Mouse (Mus musculus) CH12.LX (cell line): ENCODE data around the gene Gm19668. TPM values are rescaled to one million over a fixed set of nuclear protein-coding genes. Genes with fewer than 3 reads are reported as not detected.

Experiments used
- DNase-seq: peaks from one replicate; pipeline ENCODE4 v3.0.0-alpha.2; 2013; ENCODE audit errors: extremely low read depth
- H3K27ac ChIP-seq: 2 replicates; pipeline ENCODE4 v1.5.1; 2012; ENCODE audit warnings: low read depth, mild to moderate bottlenecking, control low read depth, moderate library complexity; ENCODE audit not compliant: insufficient read depth
- H3K27me3 ChIP-seq: replicated peaks from 2 replicates; pipeline ENCODE3; 2012; ENCODE audit warnings: inconsistent platforms
- H3K36me3 ChIP-seq, 2 experiments: replicated peaks in 1 of 2; 2 replicates each; pipeline versions ENCODE3 to v1.6.1; 2012; ENCODE audit warnings: inconsistent platforms in 1 of 2, low read length in 1 of 2, mild to moderate bottlenecking in 1 of 2, mixed read lengths in 1 of 2, moderate library complexity in 1 of 2; ENCODE audit not compliant: control insufficient read depth in 1 of 2, insufficient read depth in 1 of 2
- H3K4me1 ChIP-seq, 2 experiments: 2 replicates each; pipeline ENCODE4 v1.6.1; 2012; ENCODE audit warnings: inconsistent platforms in 1 of 2, moderate library complexity in 1 of 2; ENCODE audit not compliant: insufficient read depth in 2 of 2, control insufficient read depth in 1 of 2
- H3K4me2 ChIP-seq: 2 replicates; pipeline ENCODE4 v1.6.1; 2012; ENCODE audit warnings: low read depth, mild to moderate bottlenecking, control low read depth; ENCODE audit not compliant: poor library complexity, insufficient read depth, severe bottlenecking
- H3K4me3 ChIP-seq, 3 experiments: fragments of 150-350 bp in 1 of 3; sonication (generic) in 1 of 3; replicated peaks in 1 of 3; 2 replicates each; pipeline versions ENCODE3 to v1.5.1; 2011 to 2012; ENCODE audit warnings: low read depth in 2 of 3, low read length in 2 of 3, mild to moderate bottlenecking in 2 of 3, moderate library complexity in 2 of 3, control low read depth in 1 of 3, improper control_type of control experiment in 1 of 3, inconsistent platforms in 1 of 3, mixed read lengths in 1 of 3; ENCODE audit not compliant: poor library complexity in 1 of 3
- H3K79me2 ChIP-seq: replicated peaks from 2 replicates; pipeline ENCODE4 v1.6.1; 2012; ENCODE audit warnings: mild to moderate bottlenecking, moderate library complexity; ENCODE audit not compliant: control insufficient read depth, poor library complexity, insufficient read depth, severe bottlenecking; ENCODE audit errors: extremely low read depth
- H3K9ac ChIP-seq: 2 replicates; pipeline ENCODE4 v1.6.1; 2012; ENCODE audit warnings: low read depth, mild to moderate bottlenecking, control low read depth, moderate library complexity; ENCODE audit not compliant: insufficient read depth
- H3K9me3 ChIP-seq: replicated peaks from 2 replicates; pipeline ENCODE3; 2012; ENCODE audit warnings: low read length, inconsistent platforms, mixed read lengths
- GABPA ChIP-seq: IDR thresholded peaks from 2 replicates; pipeline ENCODE4 v1.6.1; 2012; ENCODE audit warnings: low read depth, low read length, improper control_type of control experiment, inconsistent platforms; ENCODE audit not compliant: insufficient replicate concordance
- HCFC1 ChIP-seq: IDR thresholded peaks from 2 replicates; pipeline ENCODE4 v1.6.1; 2012; ENCODE audit warnings: low read depth, mild to moderate bottlenecking, inconsistent platforms, low read length, improper control_type of control experiment
- IRF4 ChIP-seq: IDR thresholded peaks from 2 replicates; pipeline ENCODE4 v1.6.1; 2014; ENCODE audit warnings: low read depth, mild to moderate bottlenecking, inconsistent platforms, low read length, improper control_type of control experiment
- MAFK ChIP-seq: IDR thresholded peaks from 2 replicates; pipeline ENCODE4 v1.6.1; 2011; ENCODE audit warnings: low read length, improper control_type of control experiment; ENCODE audit not compliant: insufficient replicate concordance
- MXI1 ChIP-seq: IDR thresholded peaks from 2 replicates; pipeline ENCODE4 v1.6.1; 2011; ENCODE audit warnings: mild to moderate bottlenecking, low read depth, low read length, improper control_type of control experiment
- MYC ChIP-seq: IDR thresholded peaks from 2 replicates; pipeline ENCODE4 v1.6.1; 2011; ENCODE audit warnings: low read depth, mild to moderate bottlenecking, improper control_type of control experiment, low read length
- NELFE ChIP-seq: IDR thresholded peaks from 2 replicates; pipeline ENCODE4 v1.6.1; 2011; ENCODE audit warnings: low read depth, low read length, improper control_type of control experiment
- RAD21 ChIP-seq: IDR thresholded peaks from 2 replicates; pipeline ENCODE4 v1.6.1; 2011; ENCODE audit warnings: low read depth, mild to moderate bottlenecking, low read length, improper control_type of control experiment, moderate library complexity
- RCOR1 ChIP-seq: conservative IDR thresholded peaks from 2 replicates; pipeline ENCODE4 v1.6.1; 2012; ENCODE audit warnings: low read depth, mild to moderate bottlenecking, inconsistent platforms, low read length, improper control_type of control experiment
- SMC3 ChIP-seq: IDR thresholded peaks from 2 replicates; pipeline ENCODE4 v1.6.1; 2011; ENCODE audit warnings: low read depth, low read length, improper control_type of control experiment
- TCF12 ChIP-seq: IDR thresholded peaks from 2 replicates; pipeline ENCODE4 v1.6.1; 2014; ENCODE audit warnings: low read depth, mild to moderate bottlenecking, inconsistent platforms, low read length, improper control_type of control experiment
- USF2 ChIP-seq: conservative IDR thresholded peaks from 2 replicates; pipeline ENCODE4 v1.6.1; 2011; ENCODE audit warnings: low read depth, low read length, improper control_type of control experiment
- ZC3H11A ChIP-seq: IDR thresholded peaks from 2 replicates; pipeline ENCODE4 v1.6.1; 2012; ENCODE audit warnings: low read depth, mild to moderate bottlenecking, inconsistent platforms, low read length, improper control_type of control experiment
- ZKSCAN1 ChIP-seq: IDR thresholded peaks from 2 replicates; pipeline ENCODE4 v1.6.1; 2012; ENCODE audit warnings: low read depth, inconsistent platforms, low read length, improper control_type of control experiment, borderline replicate concordance
- ZMIZ1 ChIP-seq: IDR thresholded peaks from 2 replicates; pipeline ENCODE4 v1.6.1; 2012; ENCODE audit warnings: low read depth, mild to moderate bottlenecking, inconsistent platforms, low read length, improper control_type of control experiment
- ZNF384 ChIP-seq: IDR thresholded peaks from 2 replicates; pipeline ENCODE4 v1.6.1; 2012; ENCODE audit warnings: low read depth, low read length, improper control_type of control experiment, inconsistent platforms
- dilution Hi-C: fragments of 300-500 bp; cut with MboI; formaldehyde crosslinking; loops from 2 replicates; pipeline ENCODE4 v1.14.3; 2020; ENCODE audit warnings: low sequenced_read_pairs; ENCODE audit not compliant: extremely low pct_unique_long_range_greater_than_20kb, extremely low pct_ligation_motif_present
- in situ Hi-C: fragments of 300-500 bp; cut with MboI; formaldehyde crosslinking; loops from 3 replicates; pipeline ENCODE4 v1.14.3; 2019; ENCODE audit warnings: low sequenced_read_pairs, low pct_ligation_motif_present, low pct_unique_long_range_greater_than_20kb, mixed read lengths
- polyA plus RNA-seq: library from polyadenylated mRNA; unstranded; fragments of >175 nt; gene quantifications from 2 replicates; pipeline ENCODE4 v1.2.1, GENCODE M21; 2012; ENCODE audit warnings: low read depth; ENCODE audit not compliant: insufficient read length
- total RNA-seq, 2 experiments: library from RNA; depleted of rRNA; stranded (reverse); fragments of 300-350 nt in 1 of 2; fragments of >200 nt in 1 of 2; gene quantifications; 2 replicates each; pipeline ENCODE4 v1.2.3; 2012 to 2014

Gm19668 gene
- total and polyA plus RNA-seq, 3 experiments = not detected

- H3K27me3 ChIP-seq = peaks cover 65% of the 10 kb centered on the region
- H3K79me2 ChIP-seq = no peaks in the 10 kb centered on the region
- H3K9me3 ChIP-seq = peaks cover 9% of the 10 kb centered on the region
- H3K4me2 ChIP-seq = no peak within 1 kb of the TSS
- no peak within 1 kb of the TSS for H3K9ac ChIP-seq
- no peak within 1 kb of the TSS for H3K27ac ChIP-seq
- DNase-seq = no peak
- dilution Hi-C loops = no loop called here
- H3K4me1 ChIP-seq = no peaks in the 10 kb centered on the region
- H3K36me3 ChIP-seq = no peaks in the 10 kb centered on the region
- in situ Hi-C loops = no loop called here
- no peak within 1 kb of the TSS for H3K4me3 ChIP-seq
- TF ChIP-seq ZKSCAN1 (no peak), SMC3 (no peak), RCOR1 (no peak), MXI1 (no peak), ZC3H11A (no peak), RAD21 (no peak), IRF4 (no peak)
- TF ChIP-seq, all 38 proteins: peak for 0
Measured at GRCm38 (mm10) chr10:77826951-77827350, 28.0 kb upstream of the Gm19668 start, which contains the start of gene Krtap10-4. Gene Krtap10-4 (minus strand): TSS chr10:77827095.

DNA sequence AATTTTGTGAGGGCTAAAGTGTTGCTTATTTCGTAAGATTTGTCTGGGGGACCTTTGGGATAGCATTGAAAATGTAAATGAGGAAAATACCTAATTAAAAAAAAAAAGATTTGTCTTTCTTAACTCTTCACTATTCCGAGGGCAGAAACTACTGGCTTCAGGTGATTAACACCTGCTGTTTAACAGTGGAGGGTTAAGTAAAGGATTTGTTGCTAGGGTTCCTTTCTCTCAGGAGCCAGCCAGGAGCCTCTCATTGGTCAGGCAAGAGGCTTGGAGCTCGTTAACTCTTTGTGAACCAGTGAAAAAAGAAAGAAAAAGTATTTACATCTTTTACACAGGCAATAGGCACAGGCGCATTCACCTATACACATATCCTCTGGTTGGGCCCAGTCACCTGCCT is 20.3 kb upstream of the Gm19668 start:
- Histone ChIP-seq H3K36me3 (no peaks in the 10 kb centered on the region), H3K9ac (no peak overlapping the region), H3K4me3 (no peak overlapping the region), H3K9me3 (peaks cover 2% of the 10 kb centered on the region), H3K4me2 (no peak overlapping the region), H3K27me3 (peaks cover 67% of the 10 kb centered on the region), H3K4me1 (0 out of 4 replicates have a peak, but pooled peaks cover 0 to 3% of the 10 kb centered on the region in 2 experiments), H3K27ac (no peak overlapping the region), H3K79me2 (no peaks in the 10 kb centered on the region)
- in situ Hi-C loops (no loop called here), dilution Hi-C loops (no loop called here)
- TF ChIP-seq GABPA = no peak
- TF ChIP-seq TCF12 = no peak
- TF ChIP-seq USF2 = no peak
- TF ChIP-seq MAFK = no peak
- TF ChIP-seq MYC = no peak
- TF ChIP-seq ZNF384 = no peak
- TF ChIP-seq HCFC1 = no peak
- TF ChIP-seq NELFE = no peak
- no peak for TF ChIP-seq ZC3H11A
- no peak for TF ChIP-seq ZMIZ1
- no peak for DNase-seq
